Mouse (Mus musculus): ENCODE measurements around the gene Tradd. TPM values are rescaled to one million over a fixed set of nuclear protein-coding genes. Genes with fewer than 3 reads are reported as not detected.

Gene Tradd
- polyA plus RNA-seq, 1 experiment from 2014 or later = 18.0 TPM

GRCm38 (mm10) chr8:105286907-105287306 is 22.5 kb upstream of the Tradd start:
- no peaks in the 10 kb centered on the region for H3K9me3 ChIP-seq (ENCODE audit: control insufficient read depth, low read length)
- H3K4me2 ChIP-seq (ENCODE audit: low read length) = no peak overlapping the region
- peaks cover 8% of the 10 kb centered on the region for H3K27me3 ChIP-seq (ENCODE audit: control insufficient read depth, insufficient read depth, low read length)
- H3K4me1 ChIP-seq (ENCODE audit: control insufficient read depth in 2 of 2, insufficient read depth in 2 of 2, low read length in 2 of 2) = peaks cover 6 to 8% of the 10 kb centered on the region in 2 experiments
- no peak overlapping the region for H3K27ac ChIP-seq (replicated peaks in 1 of 2; ENCODE audit: control insufficient read depth in 1 of 2, insufficient read depth in 1 of 2, low read depth in 2 of 2, low read length in 2 of 2)
- 85% methylated on average over 4 of the region's 4 CpGs for WGBS
- H3K9ac ChIP-seq (ENCODE audit: low read length) = no peak overlapping the region
- 0 out of 2 replicates have a peak, but pooled peaks cover 5% of the 10 kb centered on the region for H3K36me3 ChIP-seq (ENCODE audit: control insufficient read depth, insufficient read depth, low read length)
- no peak for ATAC-seq (ENCODE audit: insufficient number of reproducible peaks, insufficient read depth, low FRiP score, low read depth)
- no peak overlapping the region for H3K4me3 ChIP-seq (ENCODE audit: control insufficient read depth in 1 of 2, insufficient read depth in 1 of 2, low read depth in 1 of 2, low read length in 2 of 2)

DNA sequence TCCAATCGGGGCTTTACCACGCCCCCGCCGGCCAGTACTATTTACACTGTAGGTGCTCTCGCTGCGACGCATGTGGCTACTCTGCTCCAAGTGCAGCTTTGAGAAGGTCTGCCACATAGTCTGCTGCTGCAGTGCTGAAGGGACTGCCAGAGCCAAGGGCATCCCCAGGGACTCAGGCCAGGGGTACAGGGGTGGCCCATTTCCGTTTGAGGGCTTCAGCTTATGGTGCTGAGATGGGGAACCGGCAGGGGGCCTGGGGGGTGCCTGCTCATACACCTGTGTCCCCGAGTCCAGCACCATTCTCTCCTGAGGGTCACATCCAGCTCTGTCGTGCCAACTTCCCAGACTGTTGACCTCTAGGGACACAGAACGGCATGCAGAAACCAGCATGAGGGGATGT is 21.1 kb upstream of the Tradd start:
- H3K9ac ChIP-seq (ENCODE audit: low read length) = no peak overlapping the region
- no peak overlapping the region for H3K4me3 ChIP-seq (ENCODE audit: control insufficient read depth in 1 of 2, insufficient read depth in 1 of 2, low read depth in 1 of 2, low read length in 2 of 2)
- H3K9me3 ChIP-seq (ENCODE audit: control insufficient read depth, low read length) = no peaks in the 10 kb centered on the region
- H3K27ac ChIP-seq (replicated peaks in 1 of 2; ENCODE audit: control insufficient read depth in 1 of 2, insufficient read depth in 1 of 2, low read depth in 2 of 2, low read length in 2 of 2) = no peak overlapping the region
- WGBS = 40% methylated on average over 12 of the region's 12 CpGs
- H3K4me1 ChIP-seq (ENCODE audit: control insufficient read depth in 2 of 2, insufficient read depth in 2 of 2, low read length in 2 of 2) = peaks cover 6 to 8% of the 10 kb centered on the region in 2 experiments
- peaks cover 7% of the 10 kb centered on the region for H3K27me3 ChIP-seq (ENCODE audit: control insufficient read depth, insufficient read depth, low read length)
- no peak for ATAC-seq (ENCODE audit: insufficient number of reproducible peaks, insufficient read depth, low FRiP score, low read depth)
- no peak overlapping the region for H3K4me2 ChIP-seq (ENCODE audit: low read length)
- H3K36me3 ChIP-seq (ENCODE audit: control insufficient read depth, insufficient read depth, low read length) = 0 out of 2 replicates have a peak, but pooled peaks cover 5% of the 10 kb centered on the region

- Histone ChIP-seq H3K4me1 (ENCODE audit: control insufficient read depth in 2 of 2, insufficient read depth in 2 of 2, low read length in 2 of 2) (peaks cover 5 to 8% of the 10 kb centered on the region in 2 experiments; a peak in 2 of 4 replicates), H3K36me3 (ENCODE audit: control insufficient read depth, insufficient read depth, low read length) (0 out of 2 replicates have a peak, but pooled peaks cover 5% of the 10 kb centered on the region), H3K27ac (replicated peaks in 1 of 2; ENCODE audit: control insufficient read depth in 1 of 2, insufficient read depth in 1 of 2, low read depth in 2 of 2, low read length in 2 of 2) (no peak overlapping the region), H3K9ac (ENCODE audit: low read length) (no peak overlapping the region), H3K9me3 (ENCODE audit: control insufficient read depth, low read length) (no peaks in the 10 kb centered on the region), H3K4me2 (ENCODE audit: low read length) (0 out of 2 replicates have a peak overlapping the region, but pooled peaks have one; percentile 4), H3K4me3 (ENCODE audit: control insufficient read depth in 1 of 2, insufficient read depth in 1 of 2, low read depth in 1 of 2, low read length in 2 of 2) (no peak overlapping the region), H3K27me3 (ENCODE audit: control insufficient read depth, insufficient read depth, low read length) (peaks cover 20% of the 10 kb centered on the region)
- WGBS = 30% methylated on average over 23 of the region's 23 CpGs
- peak; percentile 15; the same call in 1 of the 2 replicates for ATAC-seq (ENCODE audit: insufficient number of reproducible peaks, insufficient read depth, low FRiP score, low read depth)
These were observed 18.7 kb upstream of the Tradd start for GRCm38 (mm10) chr8:105283074-105283473.

- WGBS = 60% methylated on average over 4 of the region's 4 CpGs
- H3K4me1 ChIP-seq (ENCODE audit: control insufficient read depth in 2 of 2, insufficient read depth in 2 of 2, low read length in 2 of 2) = peaks cover 5 to 8% of the 10 kb centered on the region in 2 experiments; a peak in 2 of 4 replicates
These were observed 17.8 kb upstream of the Tradd start for GRCm38 (mm10) chr8:105282239-105282638.

GRCm38 (mm10) chr8:105281821-105282220 is 17.4 kb upstream of the Tradd start:
- H3K36me3 ChIP-seq (ENCODE audit: control insufficient read depth, insufficient read depth, low read length) = 0 out of 2 replicates have a peak, but pooled peaks cover 5% of the 10 kb centered on the region
- no peak overlapping the region for H3K27ac ChIP-seq (replicated peaks in 1 of 2; ENCODE audit: control insufficient read depth in 1 of 2, insufficient read depth in 1 of 2, low read depth in 2 of 2, low read length in 2 of 2)
- H3K9me3 ChIP-seq (ENCODE audit: control insufficient read depth, low read length) = no peaks in the 10 kb centered on the region
- no peak overlapping the region for H3K4me3 ChIP-seq (ENCODE audit: control insufficient read depth in 1 of 2, insufficient read depth in 1 of 2, low read depth in 1 of 2, low read length in 2 of 2)
- H3K4me1 ChIP-seq (ENCODE audit: control insufficient read depth in 2 of 2, insufficient read depth in 2 of 2, low read length in 2 of 2) = peaks cover 5 to 8% of the 10 kb centered on the region in 2 experiments; a peak in 2 of 4 replicates
- 86% methylated on average over 12 of the region's 12 CpGs for WGBS
- H3K27me3 ChIP-seq (ENCODE audit: control insufficient read depth, insufficient read depth, low read length) = peaks cover 33% of the 10 kb centered on the region
- no peak overlapping the region for H3K4me2 ChIP-seq (ENCODE audit: low read length)
- no peak for ATAC-seq (ENCODE audit: insufficient number of reproducible peaks, insufficient read depth, low FRiP score, low read depth)
- H3K9ac ChIP-seq (ENCODE audit: low read length) = no peak overlapping the region

More at GRCm38 (mm10) chr8:105282239-105282638, 17.8 kb upstream of the Tradd start:
- ATAC-seq (ENCODE audit: insufficient number of reproducible peaks, insufficient read depth, low FRiP score, low read depth) = no peak
- Histone ChIP-seq H3K4me2 (ENCODE audit: low read length) (no peak overlapping the region), H3K9ac (ENCODE audit: low read length) (no peak overlapping the region), H3K27ac (replicated peaks in 1 of 2; ENCODE audit: control insufficient read depth in 1 of 2, insufficient read depth in 1 of 2, low read depth in 2 of 2, low read length in 2 of 2) (no peak overlapping the region), H3K4me3 (ENCODE audit: control insufficient read depth in 1 of 2, insufficient read depth in 1 of 2, low read depth in 1 of 2, low read length in 2 of 2) (no peak overlapping the region), H3K36me3 (ENCODE audit: control insufficient read depth, insufficient read depth, low read length) (0 out of 2 replicates have a peak, but pooled peaks cover 5% of the 10 kb centered on the region), H3K27me3 (ENCODE audit: control insufficient read depth, insufficient read depth, low read length) (peaks cover 28% of the 10 kb centered on the region), H3K9me3 (ENCODE audit: control insufficient read depth, low read length) (no peaks in the 10 kb centered on the region)

DNA sequence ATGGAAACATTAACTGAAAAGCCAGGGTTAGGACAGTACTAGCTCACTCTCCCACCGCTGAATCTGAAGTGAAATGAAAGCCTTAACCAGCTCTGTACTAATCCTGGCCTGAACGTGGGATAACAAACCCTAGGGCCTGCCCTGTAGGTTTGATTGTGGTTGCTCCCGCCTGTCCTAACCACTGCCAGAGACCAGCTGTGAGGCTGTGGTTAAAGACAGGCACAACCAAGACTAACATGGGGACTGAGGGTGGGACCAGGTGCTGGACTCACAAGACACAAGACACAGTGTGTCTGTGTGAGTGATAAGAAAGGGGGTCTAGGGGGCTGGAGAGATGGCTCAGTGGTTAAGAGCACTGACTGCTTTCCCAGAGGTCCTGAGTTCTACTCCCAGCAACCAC is 16.2 kb upstream of the Tradd start:
- H3K4me1 ChIP-seq (ENCODE audit: control insufficient read depth in 2 of 2, insufficient read depth in 2 of 2, low read length in 2 of 2) = peaks cover 11 to 15% of the 10 kb centered on the region in 2 experiments; a peak in 3 of 4 replicates
- 72% methylated on average over 3 of the region's 3 CpGs for WGBS
- no peak overlapping the region for H3K27ac ChIP-seq (replicated peaks in 1 of 2; ENCODE audit: control insufficient read depth in 1 of 2, insufficient read depth in 1 of 2, low read depth in 2 of 2, low read length in 2 of 2)
- H3K36me3 ChIP-seq (ENCODE audit: control insufficient read depth, insufficient read depth, low read length) = 0 out of 2 replicates have a peak, but pooled peaks cover 5% of the 10 kb centered on the region
- H3K9ac ChIP-seq (ENCODE audit: low read length) = no peak overlapping the region
- H3K9me3 ChIP-seq (ENCODE audit: control insufficient read depth, low read length) = no peaks in the 10 kb centered on the region
- ATAC-seq (ENCODE audit: insufficient number of reproducible peaks, insufficient read depth, low FRiP score, low read depth) = no peak
- no peak overlapping the region for H3K4me3 ChIP-seq (ENCODE audit: control insufficient read depth in 1 of 2, insufficient read depth in 1 of 2, low read depth in 1 of 2, low read length in 2 of 2)
- H3K4me2 ChIP-seq (ENCODE audit: low read length) = no peak overlapping the region
- peaks cover 44% of the 10 kb centered on the region for H3K27me3 ChIP-seq (ENCODE audit: control insufficient read depth, insufficient read depth, low read length)

DNA sequence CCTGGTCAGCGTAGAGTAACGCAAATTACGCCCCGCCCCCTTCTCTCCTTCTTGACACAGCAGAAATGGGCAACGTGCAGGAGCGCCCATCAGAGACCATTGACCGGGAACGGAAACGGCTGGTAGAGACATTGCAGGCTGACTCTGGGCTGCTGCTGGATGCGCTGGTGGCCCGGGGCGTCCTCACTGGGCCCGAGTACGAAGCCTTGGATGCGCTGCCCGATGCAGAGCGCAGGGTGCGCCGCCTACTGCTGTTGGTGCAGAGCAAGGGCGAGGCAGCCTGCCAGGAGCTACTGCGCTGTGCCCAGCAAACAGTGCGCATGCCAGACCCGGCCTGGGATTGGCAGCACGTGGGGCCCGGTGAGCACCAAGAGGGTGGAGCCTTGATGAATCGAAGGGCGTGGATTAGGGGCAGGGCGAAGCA is 14.5 kb upstream of the Tradd start:
- Histone ChIP-seq H3K4me1 (ENCODE audit: control insufficient read depth in 2 of 2, insufficient read depth in 2 of 2, low read length in 2 of 2) (peaks cover 13 to 18% of the 10 kb centered on the region in 2 experiments), H3K4me2 (ENCODE audit: low read length) (peak overlapping the region; percentile 55), H3K27me3 (ENCODE audit: control insufficient read depth, insufficient read depth, low read length) (peaks cover 60% of the 10 kb centered on the region), H3K9me3 (ENCODE audit: control insufficient read depth, low read length) (no peaks in the 10 kb centered on the region), H3K27ac (replicated peaks in 1 of 2; ENCODE audit: control insufficient read depth in 1 of 2, insufficient read depth in 1 of 2, low read depth in 2 of 2, low read length in 2 of 2) (no peak overlapping the region), H3K4me3 (ENCODE audit: control insufficient read depth in 1 of 2, insufficient read depth in 1 of 2, low read depth in 1 of 2, low read length in 2 of 2) (peak overlapping the region; percentile 10 to 18; a peak in 3 of 4 replicates), H3K36me3 (ENCODE audit: control insufficient read depth, insufficient read depth, low read length) (no peaks in the 10 kb centered on the region), H3K9ac (ENCODE audit: low read length) (no peak overlapping the region)
- WGBS = 5% methylated on average over 28 of the region's 28 CpGs
- peak; percentile 41; the same call in 1 of the 2 replicates for ATAC-seq (ENCODE audit: insufficient number of reproducible peaks, insufficient read depth, low FRiP score, low read depth)
